Mouse (Mus musculus): ENCODE results near the gene Zbtb7b. TPM values are rescaled to one million over a fixed set of nuclear protein-coding genes. Genes with fewer than 3 reads are reported as not detected.

Zbtb7b gene
- polyA plus RNA-seq, 1 experiment from 2014 or later: 1.2 TPM

- WGBS: under 1% methylated on average over 15 of the region's 15 CpGs
- Histone ChIP-seq H3K27ac (replicated peaks) (peak overlapping the region; percentile 86), H3K27me3 (replicated peaks; ENCODE audit: low read depth, poor library complexity, severe bottlenecking) (peaks cover 53% of the 10 kb centered on the region), H3K9me3 (no peaks in the 10 kb centered on the region), H3K4me1 (peaks cover 79% of the 10 kb centered on the region), H3K4me3 (peak overlapping the region; percentile 74), H3K36me3 (replicated peaks) (no peaks in the 10 kb centered on the region)
- DNase-seq (ENCODE audit: low spot score): peak; percentile 98
These were observed 971 bp downstream of the Zbtb7b start for GRCm38 (mm10) chr3:89393605-89394004.

GRCm38 (mm10) chr3:89392871-89393311 is 1.7 kb downstream of the Zbtb7b start:
- peak overlapping the region; percentile 74 for H3K4me3 ChIP-seq
- H3K4me1 ChIP-seq: peaks cover 85% of the 10 kb centered on the region
- peak; percentile 42 for DNase-seq (ENCODE audit: low spot score)
- 1% methylated on average over 21 of the region's 24 CpGs for WGBS
- peak overlapping the region; percentile 86 for H3K27ac ChIP-seq (replicated peaks)
- no peaks in the 10 kb centered on the region for H3K36me3 ChIP-seq (replicated peaks)
- H3K9me3 ChIP-seq: no peaks in the 10 kb centered on the region
- H3K27me3 ChIP-seq (replicated peaks; ENCODE audit: low read depth, poor library complexity, severe bottlenecking): peaks cover 53% of the 10 kb centered on the region

- Histone ChIP-seq H3K27ac (replicated peaks) (peak overlapping the region; percentile 86), H3K9me3 (no peaks in the 10 kb centered on the region), H3K4me3 (peak overlapping the region; percentile 74), H3K4me1 (peaks cover 94% of the 10 kb centered on the region), H3K36me3 (replicated peaks) (no peaks in the 10 kb centered on the region), H3K27me3 (replicated peaks; ENCODE audit: low read depth, poor library complexity, severe bottlenecking) (peaks cover 62% of the 10 kb centered on the region)
- under 1% methylated on average over 56 of the region's 56 CpGs for WGBS
- DNase-seq (ENCODE audit: low spot score): peak; percentile 58
These were observed 2.7 kb downstream of the Zbtb7b start for GRCm38 (mm10) chr3:89391663-89392511.

GRCm38 (mm10) chr3:89390699-89391662 is 3.6 kb downstream of the Zbtb7b start:
- H3K27ac ChIP-seq (replicated peaks): peak overlapping the region; percentile 86
- H3K9me3 ChIP-seq: no peaks in the 10 kb centered on the region
- H3K36me3 ChIP-seq (replicated peaks): no peaks in the 10 kb centered on the region
- peaks cover 93% of the 10 kb centered on the region for H3K4me1 ChIP-seq
- WGBS: 11% methylated on average over 19 of the region's 19 CpGs
- peak overlapping the region; percentile 74 for H3K4me3 ChIP-seq
- peaks cover 69% of the 10 kb centered on the region for H3K27me3 ChIP-seq (replicated peaks; ENCODE audit: low read depth, poor library complexity, severe bottlenecking)
- no peak for DNase-seq (ENCODE audit: low spot score)

- Histone ChIP-seq H3K27ac (replicated peaks) (no peak overlapping the region), H3K36me3 (replicated peaks) (no peaks in the 10 kb centered on the region), H3K27me3 (replicated peaks; ENCODE audit: low read depth, poor library complexity, severe bottlenecking) (peaks cover 71% of the 10 kb centered on the region), H3K4me1 (peaks cover 92% of the 10 kb centered on the region), H3K9me3 (no peaks in the 10 kb centered on the region), H3K4me3 (peak overlapping the region; percentile 13; the same call in 1 of the 2 replicates)
- DNase-seq (ENCODE audit: low spot score): no peak
- WGBS: 74% methylated on average over 5 of the region's 5 CpGs
These were observed 4.5 kb downstream of the Zbtb7b start for GRCm38 (mm10) chr3:89390111-89390515.

- peaks cover 73% of the 10 kb centered on the region for H3K27me3 ChIP-seq (replicated peaks; ENCODE audit: low read depth, poor library complexity, severe bottlenecking)
- peaks cover 92% of the 10 kb centered on the region for H3K4me1 ChIP-seq
- 0 out of 2 replicates have a peak overlapping the region, but pooled peaks have one; percentile 21 for H3K4me3 ChIP-seq
- H3K9me3 ChIP-seq: no peaks in the 10 kb centered on the region
- H3K36me3 ChIP-seq (replicated peaks): no peaks in the 10 kb centered on the region
- DNase-seq (ENCODE audit: low spot score): no peak
- WGBS: 64% methylated on average over 6 of the region's 6 CpGs
- no peak overlapping the region for H3K27ac ChIP-seq (replicated peaks)
These were observed 5.5 kb downstream of the Zbtb7b start for GRCm38 (mm10) chr3:89388901-89389740.

- 74% methylated on average over 11 of the region's 11 CpGs for WGBS
- Histone ChIP-seq H3K4me1 (peaks cover 86% of the 10 kb centered on the region), H3K27me3 (replicated peaks; ENCODE audit: low read depth, poor library complexity, severe bottlenecking) (peaks cover 73% of the 10 kb centered on the region), H3K9me3 (no peaks in the 10 kb centered on the region), H3K27ac (replicated peaks) (no peak overlapping the region), H3K36me3 (replicated peaks) (no peaks in the 10 kb centered on the region), H3K4me3 (peak overlapping the region; percentile 21; the same call in 1 of the 2 replicates)
- no peak for DNase-seq (ENCODE audit: low spot score)
These were observed 6.3 kb downstream of the Zbtb7b start for GRCm38 (mm10) chr3:89388134-89388881.

GRCm38 (mm10) chr3:89387632-89388031 is 6.9 kb downstream of the Zbtb7b start:
- DNase-seq (ENCODE audit: low spot score): no peak
- H3K27me3 ChIP-seq (replicated peaks; ENCODE audit: low read depth, poor library complexity, severe bottlenecking): peaks cover 67% of the 10 kb centered on the region
- 0 out of 2 replicates have a peak overlapping the region, but pooled peaks have one; percentile 63 for H3K27ac ChIP-seq (replicated peaks)
- H3K4me3 ChIP-seq: no peak overlapping the region
- no peaks in the 10 kb centered on the region for H3K9me3 ChIP-seq
- no peaks in the 10 kb centered on the region for H3K36me3 ChIP-seq (replicated peaks)
- WGBS: 62% methylated on average over 11 of the region's 11 CpGs
- peaks cover 79% of the 10 kb centered on the region for H3K4me1 ChIP-seq

- WGBS: 44% methylated on average over 17 of the region's 17 CpGs
- peaks cover 58% of the 10 kb centered on the region for H3K27me3 ChIP-seq (replicated peaks; ENCODE audit: low read depth, poor library complexity, severe bottlenecking)
- no peaks in the 10 kb centered on the region for H3K9me3 ChIP-seq
- peak overlapping the region; percentile 63 for H3K27ac ChIP-seq (replicated peaks)
- H3K4me3 ChIP-seq: no peak overlapping the region
- no peak for DNase-seq (ENCODE audit: low spot score)
- H3K36me3 ChIP-seq (replicated peaks): no peaks in the 10 kb centered on the region
- H3K4me1 ChIP-seq: peaks cover 70% of the 10 kb centered on the region
These were observed 7.8 kb downstream of the Zbtb7b start for GRCm38 (mm10) chr3:89386438-89387420.

- Histone ChIP-seq H3K4me3 (no peak overlapping the region), H3K27me3 (replicated peaks; ENCODE audit: low read depth, poor library complexity, severe bottlenecking) (peaks cover 45% of the 10 kb centered on the region), H3K4me1 (peaks cover 57% of the 10 kb centered on the region), H3K36me3 (replicated peaks) (peaks cover 8% of the 10 kb centered on the region), H3K27ac (replicated peaks) (peak overlapping the region; percentile 57; the same call in 1 of the 2 replicates), H3K9me3 (no peaks in the 10 kb centered on the region)
- no peak for DNase-seq (ENCODE audit: low spot score)
- WGBS: 40% methylated on average over 11 of the region's 11 CpGs
These were observed 9.1 kb downstream of the Zbtb7b start for GRCm38 (mm10) chr3:89385451-89385850.
